Mouse (Mus musculus): ENCODE measurements around the gene Hsd17b14.
"Not testable (repeated sequence)": the region's sequence is repeated elsewhere in the genome, so short reads cannot be mapped to it uniquely, and the experiment has no call there.

Gene Hsd17b14

DNA sequence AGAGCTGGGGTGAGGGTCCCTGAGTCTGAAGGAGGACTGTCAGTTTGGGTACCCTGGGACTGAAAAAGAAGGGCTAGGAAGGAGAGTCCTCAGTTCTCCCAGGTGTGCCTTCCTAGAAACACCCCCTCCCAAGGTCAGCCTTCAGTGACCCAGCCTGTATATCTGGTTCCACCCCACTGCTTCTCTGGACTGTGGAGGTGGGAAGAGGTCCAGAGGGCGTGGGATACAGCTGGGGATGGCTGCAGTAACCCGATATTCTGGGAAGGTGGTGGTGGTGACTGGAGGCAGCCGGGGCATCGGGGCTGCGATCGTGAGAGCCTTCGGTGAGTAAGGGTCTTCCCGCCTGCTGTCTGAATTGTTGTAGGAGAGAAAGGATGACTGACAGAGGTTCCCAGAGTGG is at the start of gene Hsd17b14:
Gene Hsd17b14, plus strand, starts transcription at position 150 of the 400 bp plus-strand sequence.
- DNase-seq (ENCODE audit: low read depth, low spot score), result no peak

DNA sequence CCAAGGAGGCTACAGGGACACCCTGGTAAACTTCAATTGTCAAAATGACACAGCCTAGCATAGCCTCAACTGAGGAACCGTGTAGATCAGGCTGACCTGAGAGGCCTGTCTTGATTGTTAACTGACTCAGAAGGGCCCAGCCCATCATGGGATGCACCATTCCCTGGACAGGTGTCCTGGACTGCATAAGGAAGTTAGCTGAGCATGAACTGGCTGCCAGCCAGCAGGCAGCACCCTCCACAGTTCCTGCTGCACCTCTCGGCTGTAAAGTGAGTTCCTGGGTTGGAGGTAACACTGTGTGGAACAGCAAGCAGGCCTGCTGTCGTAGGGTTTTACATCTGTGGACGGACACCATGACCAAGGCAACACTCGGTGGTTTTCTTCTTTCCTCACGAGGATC is 47.1 kb upstream of the Hsd17b14 start:
- no peak for DNase-seq (ENCODE audit: low read depth, low spot score)

DNA sequence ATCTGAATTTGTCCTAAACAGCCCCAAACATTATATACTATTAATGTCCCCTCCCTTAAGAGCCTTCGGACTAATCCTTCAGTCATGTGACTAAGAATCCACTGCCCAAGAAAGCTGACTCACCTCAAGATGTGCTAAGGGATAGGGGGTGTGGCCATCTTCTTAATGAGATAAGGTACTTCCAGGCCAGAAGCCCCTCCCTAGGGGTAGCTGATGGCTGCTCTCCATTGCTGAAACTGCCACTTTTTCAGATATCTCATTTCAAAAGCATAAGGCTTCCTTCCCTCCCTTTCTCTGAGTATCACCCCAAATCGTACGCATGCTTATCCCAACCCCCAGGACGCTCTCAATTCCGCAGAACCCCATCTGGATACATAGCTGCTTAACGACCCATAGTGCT is 46.1 kb upstream of the Hsd17b14 start:
- no peak for DNase-seq (ENCODE audit: low read depth, low spot score)

DNA sequence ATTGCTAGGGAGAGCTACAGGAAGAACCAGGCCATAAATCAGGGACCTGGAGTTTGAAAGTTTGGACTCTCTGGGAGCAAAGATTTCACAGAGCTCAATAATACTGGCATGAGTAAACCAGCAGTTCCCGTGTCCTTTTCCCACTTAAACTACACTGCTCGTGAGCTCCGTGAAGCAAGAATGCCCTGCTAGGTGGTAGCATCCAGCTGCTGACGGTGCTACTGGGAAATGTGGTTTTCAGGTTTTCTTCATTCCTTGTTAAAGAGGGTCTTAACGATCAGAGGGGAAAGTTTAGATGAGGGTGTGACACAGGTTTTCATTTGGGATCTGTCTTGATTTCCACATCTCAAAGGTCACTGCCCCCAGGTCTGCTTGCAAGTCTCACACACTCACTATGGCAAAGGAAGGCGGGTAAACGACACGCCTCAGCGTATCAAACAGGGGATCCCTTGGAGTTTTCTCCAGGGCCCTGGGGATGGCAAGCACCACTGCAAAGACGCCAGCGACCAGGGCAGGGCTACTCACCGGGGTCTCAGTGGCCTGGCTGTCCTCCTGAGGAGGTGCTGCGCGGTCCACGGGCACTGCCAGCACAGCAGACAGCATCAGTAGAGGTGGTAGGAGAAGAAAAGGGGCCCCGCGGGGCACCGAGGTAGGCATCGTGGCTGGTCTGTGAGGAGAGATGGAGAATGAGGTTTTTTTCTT is 45.4 kb upstream of the Hsd17b14 start:
- DNase-seq (ENCODE audit: low read depth, low spot score), result no peak

DNA sequence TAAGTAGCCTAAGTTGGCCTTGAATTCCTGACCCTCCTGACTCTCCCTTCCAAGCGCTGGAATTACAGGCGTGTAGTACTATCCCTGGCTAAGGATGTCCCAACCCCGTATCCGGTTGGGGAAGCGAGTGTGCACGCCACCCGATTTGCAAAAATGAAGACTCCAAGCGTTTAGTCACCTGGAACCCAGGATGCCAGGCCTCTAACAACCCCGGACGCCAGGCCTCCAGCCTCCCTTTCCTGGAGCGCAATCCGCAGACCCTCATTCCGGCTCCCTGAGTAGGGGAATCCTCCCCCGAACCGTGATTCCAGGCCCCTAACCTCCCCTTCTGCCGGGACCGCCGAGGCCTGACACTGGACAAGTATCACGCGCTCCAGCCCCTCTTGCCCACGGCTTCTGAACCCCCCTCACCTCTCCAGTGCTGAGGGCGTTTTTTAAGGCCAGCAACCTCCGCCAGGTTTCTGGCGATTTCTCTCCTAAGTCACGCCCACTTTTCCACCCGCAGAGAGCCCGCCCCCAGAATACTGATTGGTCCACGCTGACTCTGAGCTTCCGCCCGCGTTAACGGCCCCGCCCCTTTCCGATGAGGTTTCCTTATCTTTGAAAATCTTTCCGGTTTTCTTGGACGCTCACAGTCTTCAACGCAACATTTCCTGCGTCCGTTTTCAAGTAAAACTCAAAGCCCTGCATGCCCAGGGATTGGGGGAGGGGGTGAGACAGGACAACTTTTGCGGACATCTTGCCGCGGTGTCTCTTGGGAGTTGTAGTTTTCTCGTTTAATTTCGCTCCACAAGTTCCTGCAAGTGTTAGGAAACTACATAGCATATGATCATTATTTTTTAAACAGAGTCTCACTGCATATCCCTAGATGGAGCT is 44.5 kb upstream of the Hsd17b14 start, which contains the start of gene Nucb1:
Gene Nucb1, minus strand, starts transcription at position 495 of the 876 bp plus-strand sequence.
- DNase-seq (ENCODE audit: low read depth, low spot score), result peak; percentile 73

DNA sequence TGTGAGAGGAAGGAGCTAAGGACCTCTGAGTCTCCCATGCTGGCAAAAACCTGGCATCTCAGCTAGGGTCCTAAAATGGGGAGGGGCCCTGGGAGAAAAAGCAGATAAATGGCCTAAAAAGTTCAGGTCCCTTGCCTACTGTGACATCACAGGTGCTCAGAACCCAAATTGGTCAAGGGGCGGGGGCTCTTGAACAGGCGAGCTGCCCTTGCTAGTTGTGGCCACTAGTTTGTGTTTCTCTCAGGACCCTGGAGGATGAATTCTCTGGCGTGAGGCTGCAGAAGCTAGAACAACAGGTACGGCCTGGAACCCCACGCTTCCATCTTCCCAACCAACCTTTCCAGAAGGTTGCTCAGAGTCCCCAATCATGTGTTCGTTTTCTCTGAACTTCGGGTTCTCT is 40.3 kb upstream of the Hsd17b14 start:
- no peak for DNase-seq (ENCODE audit: low read depth, low spot score)

DNA sequence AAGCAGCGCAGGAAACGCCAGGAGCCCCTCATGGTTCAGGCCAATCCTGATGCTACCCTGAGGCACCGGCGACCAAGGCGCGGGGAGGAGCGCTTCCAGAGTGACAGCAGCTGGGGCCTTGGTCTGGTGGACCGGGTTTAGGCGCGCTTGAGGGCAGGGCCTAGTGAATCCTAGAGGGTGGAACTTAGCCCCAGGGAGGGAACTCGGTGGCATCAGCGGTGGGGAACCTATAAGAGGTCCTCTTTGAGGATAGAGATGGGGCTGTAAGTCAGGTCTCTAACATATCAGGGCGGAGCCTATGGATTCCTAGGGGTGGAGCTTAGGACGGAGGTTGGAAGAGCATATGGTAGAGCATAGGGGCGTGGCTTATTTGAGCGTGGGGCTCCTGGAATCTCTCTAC is 39.3 kb upstream of the Hsd17b14 start:
- no peak for DNase-seq (ENCODE audit: low read depth, low spot score)

DNA sequence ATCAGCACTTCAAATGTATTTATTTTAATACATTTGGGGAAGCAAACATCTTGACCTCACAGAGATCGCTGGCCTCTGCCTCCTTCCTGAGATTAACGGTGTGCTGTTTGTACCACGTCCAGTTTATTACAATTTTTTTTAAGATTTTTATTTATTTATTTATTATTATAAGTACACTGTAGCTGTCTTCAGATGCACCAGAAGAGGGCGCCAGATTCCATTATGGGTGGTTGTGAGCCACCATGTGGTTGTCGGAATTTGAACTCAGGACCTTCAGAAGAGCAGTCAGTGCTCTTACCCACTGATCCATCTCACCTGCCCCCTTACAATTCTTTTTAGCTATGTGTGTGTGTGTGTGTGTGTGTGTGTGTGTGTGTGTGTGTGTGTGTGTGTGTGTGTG is 37.8 kb upstream of the Hsd17b14 start:
- not testable (repeated sequence) for DNase-seq (ENCODE audit: low read depth, low spot score)

DNA sequence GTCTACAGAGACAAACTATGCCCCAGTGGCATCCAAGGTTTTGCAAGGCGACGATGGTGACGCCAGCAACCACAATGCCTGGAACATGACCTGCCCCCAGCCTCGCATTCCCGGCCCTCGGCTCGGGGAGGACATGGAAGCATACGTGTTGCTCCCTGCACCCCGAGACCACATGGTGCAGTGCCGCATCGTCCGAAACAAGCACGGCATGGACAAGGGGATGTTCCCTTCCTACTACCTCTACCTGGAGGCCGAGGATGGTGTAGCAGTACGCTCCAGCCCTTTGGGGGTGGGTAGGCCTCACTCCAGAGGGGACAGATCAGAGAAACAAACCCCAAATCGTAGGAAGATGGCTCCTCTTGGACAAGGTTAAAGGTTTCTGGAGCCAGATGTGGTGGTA is 36.1 kb upstream of the Hsd17b14 start:
- no peak for DNase-seq (ENCODE audit: low read depth, low spot score)

DNA sequence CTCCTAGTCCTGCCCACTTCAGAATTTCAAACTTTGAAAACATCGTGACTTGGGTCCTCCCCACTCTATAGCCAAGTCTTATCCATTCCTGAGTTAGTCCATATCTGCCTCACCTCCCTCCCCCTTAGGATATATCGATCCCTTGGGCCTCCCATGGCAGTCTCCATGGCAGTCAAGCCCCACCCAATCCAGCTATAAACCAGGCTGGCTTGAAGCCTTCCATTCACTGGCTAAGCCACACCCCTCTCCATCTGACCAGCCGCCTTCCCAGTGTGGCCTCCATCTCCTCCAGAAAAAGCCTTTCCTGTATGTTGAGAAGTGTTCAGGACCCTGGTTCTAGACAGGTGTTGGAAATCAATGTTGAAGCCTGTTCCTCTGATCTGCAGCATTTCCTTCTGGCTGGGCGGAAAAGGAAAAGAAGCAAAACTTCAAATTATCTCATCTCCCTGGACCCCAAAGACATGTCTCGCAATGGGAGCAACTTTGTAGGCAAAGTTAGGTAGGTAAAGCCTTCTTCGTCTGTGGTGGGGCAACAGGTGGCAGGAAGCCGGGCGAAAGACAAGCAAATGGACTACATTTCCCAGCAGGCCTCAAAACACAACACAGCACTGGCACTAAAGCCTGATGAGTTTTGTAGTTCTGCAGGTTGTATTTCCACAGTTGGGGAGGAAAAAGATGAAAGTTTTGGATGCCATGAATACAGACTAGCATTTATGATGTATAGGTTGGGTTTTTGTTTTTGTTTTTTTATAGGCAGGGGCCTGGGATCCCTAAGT is 35.2 kb upstream of the Hsd17b14 start:
- DNase-seq (ENCODE audit: low read depth, low spot score), result no peak

DNA sequence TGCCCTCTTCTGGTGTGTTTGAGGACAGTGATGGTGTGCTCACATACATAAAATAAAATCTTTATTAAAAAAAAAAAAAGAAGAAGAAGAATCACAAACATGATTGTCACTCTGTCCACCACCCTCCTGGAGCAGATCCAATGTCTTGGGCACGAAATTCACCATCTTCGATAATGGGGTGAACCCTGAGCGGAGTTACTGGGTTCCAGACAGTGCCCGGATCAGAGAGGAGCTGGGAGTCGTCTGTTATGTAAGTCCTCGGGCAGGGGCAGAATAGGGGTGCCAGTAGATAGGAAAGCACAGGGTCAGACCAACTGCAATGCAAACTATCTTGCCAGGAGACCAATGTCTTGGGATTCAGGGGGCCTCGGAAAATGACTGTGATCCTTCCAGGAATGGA is 34.1 kb upstream of the Hsd17b14 start:
- no peak for DNase-seq (ENCODE audit: low read depth, low spot score)

DNA sequence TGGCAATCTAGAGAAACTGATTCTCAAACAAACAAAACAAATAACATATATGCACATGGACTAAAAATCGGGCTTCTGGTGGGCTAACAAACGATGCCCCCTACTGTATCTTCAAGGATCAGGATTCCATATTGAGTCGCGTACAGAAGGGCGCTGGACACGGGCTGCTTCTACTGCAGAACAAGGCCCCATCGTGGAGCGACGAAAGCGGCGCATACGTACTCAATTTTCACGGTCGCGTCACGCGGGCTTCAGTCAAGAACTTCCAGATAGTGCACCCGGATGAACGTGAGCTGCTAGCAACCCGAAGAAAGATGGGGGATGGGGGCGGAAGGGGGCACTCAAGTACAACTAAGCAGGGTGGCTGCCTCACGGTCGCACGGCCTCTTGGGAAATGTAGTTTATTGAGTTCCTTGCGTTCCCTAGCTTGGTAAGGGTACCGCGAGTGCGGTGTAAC is 32.9 kb upstream of the Hsd17b14 start:
- DNase-seq (ENCODE audit: low read depth, low spot score), result peak; percentile 68

DNA sequence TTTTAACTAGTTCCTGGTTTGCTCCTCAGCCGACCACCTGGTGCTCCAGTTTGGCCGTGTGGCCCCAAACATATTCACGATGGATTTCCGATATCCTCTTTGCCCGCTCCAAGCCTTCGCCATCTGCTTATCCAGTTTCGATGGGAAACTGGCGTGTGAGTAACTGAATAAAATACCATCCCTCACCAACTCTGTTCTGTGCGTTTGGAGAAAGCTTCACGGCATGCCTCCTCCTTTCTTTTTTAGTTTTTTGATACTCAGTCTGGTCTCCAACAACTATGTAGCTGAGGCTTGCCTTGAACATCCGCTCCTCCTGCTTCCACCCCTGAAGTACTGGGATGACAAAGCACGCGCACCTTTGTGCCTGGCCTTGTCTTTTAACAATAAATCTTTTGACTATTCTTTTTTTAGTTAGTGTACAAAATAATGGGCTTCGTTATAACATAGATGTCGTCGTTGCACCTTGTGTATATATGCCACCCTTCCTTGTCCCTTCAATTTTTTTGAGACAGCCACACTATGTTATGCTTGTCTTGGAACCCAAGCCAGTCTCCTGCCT is 32.4 kb upstream of the Hsd17b14 start:
- DNase-seq (ENCODE audit: low read depth, low spot score), result no peak

DNA sequence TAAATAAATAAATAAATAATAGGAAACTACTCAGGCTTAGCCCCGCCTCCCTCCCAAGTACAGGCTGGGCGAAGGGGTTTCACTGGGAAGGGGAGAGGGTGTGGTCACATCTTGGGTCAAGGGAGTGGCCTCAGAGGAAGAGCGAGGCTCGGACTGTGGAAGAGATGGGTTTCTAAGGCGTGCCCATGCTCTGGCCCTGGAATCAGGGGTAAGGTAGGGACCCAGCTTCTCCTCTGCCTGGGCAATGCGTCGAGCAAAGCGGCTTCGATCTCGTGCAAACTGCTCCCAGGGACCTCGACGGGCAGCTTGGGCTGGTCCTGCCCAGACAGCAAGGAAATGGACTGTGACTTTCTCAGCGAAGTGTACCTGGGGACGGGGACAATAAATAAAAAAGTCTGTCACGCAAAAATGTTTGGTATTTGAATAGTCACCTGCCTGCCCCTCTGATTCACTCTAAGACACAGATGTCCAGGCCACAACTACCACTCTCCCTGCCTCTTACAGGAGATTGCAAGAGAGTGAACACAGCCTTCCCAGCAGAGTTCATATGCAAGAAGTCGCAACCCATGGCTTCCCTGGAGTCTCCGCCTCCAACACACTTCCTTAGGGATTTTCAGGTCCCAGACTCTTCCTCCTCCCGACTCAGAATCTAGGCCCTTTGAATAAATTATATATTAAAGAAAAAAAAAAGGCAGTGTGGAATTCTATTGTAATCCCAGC is 31.6 kb upstream of the Hsd17b14 start:
- no peak for DNase-seq (ENCODE audit: low read depth, low spot score)

DNA sequence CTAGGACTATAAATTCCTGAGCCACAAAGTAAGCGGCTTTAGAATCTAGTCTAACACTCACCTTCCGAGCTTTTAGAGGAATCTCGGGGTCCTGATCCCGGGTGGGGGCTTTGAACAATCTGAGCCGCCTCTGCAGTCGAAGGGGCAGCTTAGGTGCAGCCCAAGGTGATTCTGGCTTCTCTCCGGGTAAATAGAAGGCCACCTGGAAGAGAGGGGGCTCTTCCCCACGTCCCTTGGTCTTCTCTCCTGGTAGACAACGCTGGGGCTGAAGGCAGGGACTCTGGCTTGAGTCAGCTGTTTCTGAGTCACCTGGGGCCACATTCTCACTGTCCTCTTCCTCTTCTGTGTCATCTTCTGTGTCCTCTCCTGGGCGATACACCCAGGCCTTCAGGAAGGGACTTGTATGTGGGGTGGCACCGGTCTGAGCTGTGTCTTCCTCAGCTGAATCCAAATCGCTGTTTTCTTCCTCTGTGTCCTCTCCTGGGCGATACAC is 31.0 kb upstream of the Hsd17b14 start:
- DNase-seq (ENCODE audit: low read depth, low spot score), result no peak

DNA sequence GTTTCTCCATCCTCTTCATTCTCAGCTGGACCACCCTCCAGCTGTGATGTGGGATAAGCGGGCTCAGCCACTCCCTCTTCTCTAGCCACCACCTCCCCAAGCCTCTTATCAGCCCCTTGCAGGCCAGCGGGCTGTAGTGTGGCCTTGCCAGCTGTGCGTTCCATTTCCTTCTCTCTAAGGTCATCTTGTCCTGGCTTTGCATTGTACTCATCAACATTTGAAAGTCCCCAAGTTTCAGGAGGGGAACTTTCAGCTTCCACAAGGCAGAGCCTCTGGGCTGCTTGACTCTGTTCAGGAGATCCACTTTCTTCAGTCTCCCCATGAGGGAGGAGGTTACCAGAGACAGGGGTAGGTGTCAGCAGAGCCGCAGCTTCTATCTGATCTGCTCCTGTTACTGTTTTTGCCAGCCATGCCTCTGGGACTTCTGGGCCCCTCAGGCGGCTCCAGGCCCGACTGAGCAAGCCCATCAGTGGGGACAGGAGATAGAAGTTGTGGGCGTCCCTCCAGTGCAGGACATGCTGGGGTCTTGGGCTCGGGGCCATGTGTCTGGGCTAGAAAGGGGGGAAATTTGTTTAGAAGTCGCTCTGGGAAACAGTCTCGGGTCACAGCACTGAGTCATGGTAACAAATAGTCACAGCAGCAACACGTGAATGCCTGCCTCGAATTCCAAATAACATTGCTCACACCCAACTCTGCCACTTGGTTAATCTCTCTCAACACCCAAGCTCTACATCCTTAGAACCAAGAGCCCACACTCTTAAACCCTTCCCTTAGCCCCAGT is 29.7 kb upstream of the Hsd17b14 start:
- DNase-seq (ENCODE audit: low read depth, low spot score), result no peak

DNA sequence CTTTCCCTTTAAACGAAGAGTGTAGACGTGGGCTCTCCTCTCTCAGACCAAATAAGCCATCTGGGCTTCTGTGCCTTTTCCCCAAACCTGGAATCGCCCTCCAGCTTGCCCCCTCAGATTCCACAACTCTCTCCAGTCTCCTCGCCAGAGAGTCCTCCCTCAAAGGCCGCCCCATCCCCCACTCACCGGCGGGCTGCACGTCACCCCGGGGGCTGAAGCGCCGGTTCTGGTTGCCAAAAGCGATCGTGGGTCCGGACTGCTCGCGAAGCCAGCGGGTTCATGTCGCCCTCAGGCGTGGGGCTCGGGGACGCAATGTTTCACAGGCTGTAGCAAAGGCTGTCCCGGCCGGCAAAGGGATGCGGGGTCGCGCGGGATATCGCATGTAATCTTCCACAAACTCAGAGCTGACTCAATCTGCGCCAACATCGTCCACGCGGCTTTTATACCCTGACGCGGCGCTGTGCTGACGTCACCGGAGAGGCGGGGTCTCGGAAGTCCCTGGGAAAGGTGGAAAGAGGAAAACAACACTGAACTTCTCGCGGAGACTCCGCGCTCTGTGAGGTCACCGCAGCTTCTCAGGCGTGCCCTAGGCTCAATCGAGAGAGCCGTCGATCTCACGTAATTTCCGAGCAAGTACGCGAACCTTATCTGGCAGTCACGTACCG is 28.8 kb upstream of the Hsd17b14 start, which contains the start of the genes Ppp1r15a and Plekha4:
Gene Ppp1r15a, minus strand, starts transcription at position 460 of the 665 bp plus-strand sequence.
Gene Plekha4, plus strand, starts transcription at position 522 of the 665 bp plus-strand sequence.
- DNase-seq (ENCODE audit: low read depth, low spot score), result peak; percentile 77

DNA sequence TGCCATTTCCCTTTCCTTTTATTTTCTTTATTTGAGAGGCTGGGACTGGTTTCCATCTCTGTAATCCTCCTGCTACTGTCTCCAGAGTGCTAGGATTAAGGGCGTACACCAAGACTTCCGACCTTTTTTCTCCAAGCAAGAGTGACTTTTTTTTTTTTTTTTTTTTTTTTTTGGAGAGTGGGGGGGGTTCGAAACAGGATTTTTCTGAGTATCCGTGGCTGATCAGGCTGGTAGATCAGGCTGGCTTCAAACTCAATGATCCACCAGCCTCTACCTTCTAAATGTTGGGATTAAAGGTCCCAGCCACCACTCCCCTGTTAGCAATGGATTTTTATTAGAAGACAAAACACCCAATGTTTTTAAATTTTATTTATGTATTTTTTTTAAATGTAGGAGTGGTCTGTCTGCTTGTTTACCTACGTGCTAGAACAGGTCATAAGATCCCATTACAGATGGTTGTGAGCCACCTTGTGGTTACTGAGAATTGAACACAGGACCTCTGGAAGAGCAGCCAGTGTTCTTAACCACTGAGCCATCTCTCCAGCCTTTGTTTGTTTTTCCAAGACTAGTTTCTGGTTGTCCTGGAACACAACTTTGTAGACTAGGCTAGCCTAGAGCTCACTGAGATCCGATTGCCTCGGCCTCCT is 28.1 kb upstream of the Hsd17b14 start:
- DNase-seq (ENCODE audit: low read depth, low spot score), result no peak

DNA sequence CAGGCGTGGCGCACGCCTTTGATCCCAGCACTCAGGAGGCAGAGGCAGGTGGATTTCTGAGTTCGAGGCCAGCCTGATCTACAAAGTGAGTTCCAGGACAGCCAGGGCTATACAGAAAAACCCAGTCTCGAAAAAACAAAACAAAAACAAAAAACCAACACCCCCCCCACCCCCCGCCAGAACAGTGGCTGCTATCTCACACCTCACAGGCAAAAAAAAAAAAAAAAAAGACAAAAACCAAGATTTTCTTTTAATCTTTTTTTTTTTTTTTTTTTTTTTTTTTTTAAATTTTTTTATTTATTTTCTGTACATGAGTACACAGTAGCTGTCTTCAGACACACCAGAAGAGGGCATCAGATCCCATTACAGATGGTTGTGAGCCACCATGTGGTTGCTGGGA is 27.5 kb upstream of the Hsd17b14 start:
- DNase-seq (ENCODE audit: low read depth, low spot score), result not testable (repeated sequence)

Measured in retina, adult 2 months (tissue).